Mouse (Mus musculus) T-helper 17 cell (primary cell): Measurements from ENCODE around the gene Msantd2.

ENCODE experiments used
- in situ Hi-C, 2 experiments: fragments of 300-600 bp; cut with MboI, MseI; formaldehyde crosslinking; loops; 1 replicate in 1 of 2; 2 replicates in 1 of 2; pipeline ENCODE4 v1.15.1; 2025; ENCODE audit warnings: high pct_unique_total_duplicates in 2 of 2

Msantd2 gene

DNA sequence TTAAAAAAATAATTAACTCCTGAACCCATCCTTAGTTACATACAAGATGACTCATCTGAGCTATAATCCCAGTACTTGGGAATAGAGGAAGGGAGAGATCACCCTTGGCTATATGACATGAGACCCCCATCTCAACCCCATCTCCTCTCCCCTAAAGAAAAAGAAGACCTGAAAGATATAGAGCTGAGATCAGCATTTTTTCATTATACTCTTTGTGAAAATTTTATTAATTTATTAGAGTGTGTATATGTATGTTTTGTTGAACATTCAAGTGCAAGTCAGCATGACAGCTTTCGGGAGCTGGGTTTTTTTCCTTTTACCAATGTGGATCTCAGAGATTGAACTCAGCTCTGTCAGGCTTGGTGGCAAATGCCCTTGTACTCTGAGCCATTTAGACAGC, 12.1 kb downstream of the Msantd2 start:
- in situ Hi-C loops, result no loop called here

DNA sequence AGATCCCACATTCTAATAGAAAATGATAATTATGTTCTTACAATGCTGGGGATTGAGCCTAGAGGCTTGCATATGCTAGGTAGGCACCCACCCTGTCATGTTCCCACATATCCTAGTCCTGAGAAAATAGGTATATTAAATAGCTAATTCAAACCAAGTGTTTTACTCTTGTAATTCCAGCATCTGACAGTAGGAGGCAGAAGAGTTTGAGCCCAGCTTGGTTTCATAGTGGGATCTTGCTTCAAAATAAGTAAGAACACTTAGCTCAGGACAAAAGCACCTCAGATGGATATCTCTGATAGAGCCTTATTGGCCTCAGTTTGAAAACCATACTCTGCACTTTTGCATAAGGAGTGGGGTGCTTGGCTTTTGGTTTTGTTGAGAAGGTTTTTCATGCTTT, 15.2 kb downstream of the Msantd2 start:
- in situ Hi-C loops, result no loop called here

DNA sequence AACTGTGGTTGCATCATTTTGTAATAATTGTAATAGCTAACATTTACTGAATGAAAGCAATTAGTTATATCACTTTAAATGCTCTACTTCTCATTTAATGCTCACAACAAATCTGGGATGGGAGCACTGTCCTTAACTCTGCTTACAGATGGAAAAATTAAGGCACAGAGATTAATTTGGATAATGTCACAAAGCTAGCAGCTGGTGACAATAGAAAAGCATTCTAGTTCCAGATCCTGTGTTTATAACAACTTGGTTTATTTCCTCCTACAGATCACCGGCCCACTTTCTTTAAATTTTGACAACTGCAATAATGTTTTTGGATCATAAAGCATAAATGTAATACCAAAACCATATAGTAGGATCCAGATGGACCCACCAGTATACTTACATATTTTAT, 16.9 kb downstream of the Msantd2 start:
- in situ Hi-C loops, result no loop called here

DNA sequence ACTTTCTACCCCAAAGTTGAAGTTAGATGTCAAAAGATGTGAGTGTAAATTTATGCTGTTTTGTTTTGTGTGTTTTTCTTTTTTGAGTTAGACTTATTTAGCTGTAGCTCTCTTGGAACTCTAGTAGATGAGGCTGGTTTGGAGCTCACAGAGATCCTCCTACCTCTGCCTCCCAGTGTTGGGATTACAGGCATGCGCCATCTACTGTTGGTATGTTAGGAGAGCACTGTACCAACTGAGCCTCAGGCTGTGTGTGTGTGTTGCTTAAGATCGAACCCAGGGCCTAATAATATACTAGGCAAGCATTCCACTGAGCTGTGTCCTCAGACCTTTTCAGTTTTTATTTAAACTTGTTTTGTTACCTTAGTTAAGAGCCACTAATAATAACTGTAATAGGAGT, 23.0 kb downstream of the Msantd2 start:
- in situ Hi-C loops, result no loop called here

DNA sequence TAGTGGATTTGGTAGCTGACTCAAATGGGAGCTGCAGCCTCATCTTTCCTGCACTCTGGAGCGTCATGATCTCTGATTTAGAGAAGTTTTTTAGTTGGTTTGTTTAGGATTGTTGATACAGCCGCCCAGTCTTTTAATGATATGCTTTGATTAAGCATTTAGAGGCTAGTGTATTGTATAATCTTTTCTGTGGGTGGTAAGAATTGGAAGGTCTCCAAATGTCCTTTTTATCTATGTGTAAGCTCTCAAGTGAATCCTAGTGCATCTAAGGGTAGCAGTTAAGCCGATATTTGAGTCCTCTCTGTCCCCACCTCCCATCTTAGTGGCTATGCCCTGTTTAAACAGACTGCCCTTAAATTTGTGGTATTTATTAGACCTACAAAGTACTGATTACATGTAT, 25.3 kb downstream of the Msantd2 start:
- in situ Hi-C loops, result no loop called here

DNA sequence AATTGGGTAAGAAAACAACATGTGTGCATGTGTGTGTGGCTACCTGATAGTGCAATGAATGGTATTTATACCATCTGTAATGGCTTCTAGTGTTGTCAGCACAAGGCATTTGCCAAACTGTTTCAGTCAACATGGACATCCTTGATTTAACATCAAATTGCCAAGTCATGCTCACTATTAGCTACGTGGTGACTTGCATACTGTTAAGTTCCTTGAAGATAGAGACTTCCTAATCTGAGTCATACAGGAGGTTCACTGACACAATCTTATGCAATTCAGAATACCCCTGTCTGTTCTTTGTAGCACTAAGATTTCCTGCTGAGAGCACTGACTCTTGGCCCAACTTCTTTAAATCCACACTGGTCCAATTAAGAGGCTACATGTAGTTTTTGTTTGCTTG, 28.3 kb downstream of the Msantd2 start:
- in situ Hi-C loops, result no loop called here

DNA sequence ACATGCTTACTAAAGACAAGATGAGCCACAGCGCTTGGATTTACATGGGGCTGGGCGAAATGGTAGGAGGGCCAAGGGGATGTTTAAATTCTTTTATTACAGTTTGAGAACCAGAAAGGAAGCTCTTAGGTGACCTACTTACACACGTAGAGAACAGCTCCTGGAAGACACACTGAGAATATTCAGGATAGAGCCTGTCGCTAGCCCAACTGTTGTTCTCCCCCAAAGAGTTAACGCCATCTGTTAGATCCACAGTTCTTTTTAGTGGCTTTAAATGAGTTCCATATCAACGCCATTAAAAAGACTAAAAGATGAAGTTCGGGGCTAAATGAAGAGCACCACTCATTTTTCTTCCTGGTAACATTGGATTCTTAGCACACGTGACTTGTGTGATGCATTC, 29.9 kb downstream of the Msantd2 start:
- in situ Hi-C loops, result no loop called here

DNA sequence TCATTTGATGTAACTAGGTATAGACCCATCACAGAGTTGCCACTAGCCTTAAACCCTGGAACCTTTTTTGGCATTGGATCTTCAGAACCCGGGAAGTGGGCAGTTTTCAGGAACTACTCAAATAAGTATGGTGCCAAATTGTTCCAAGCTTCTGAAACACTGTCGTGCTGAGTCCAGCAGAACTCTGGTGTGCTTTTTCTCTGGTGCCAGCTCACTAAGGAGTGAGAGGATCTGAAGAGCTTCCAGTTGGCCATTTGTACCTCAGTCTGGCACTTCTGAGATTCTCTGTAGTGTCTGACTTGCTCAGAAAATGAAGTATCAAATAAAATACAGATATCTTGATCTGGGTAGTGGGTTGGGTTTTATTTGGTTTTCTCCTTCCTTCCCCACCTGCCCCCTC, 30.9 kb downstream of the Msantd2 start:
- in situ Hi-C loops, result loop anchor here in 1 of 2 experiments (10.0 kb wide), 1 partner anchor 815 kb away; no protein-coding TSS in a partner anchor

DNA sequence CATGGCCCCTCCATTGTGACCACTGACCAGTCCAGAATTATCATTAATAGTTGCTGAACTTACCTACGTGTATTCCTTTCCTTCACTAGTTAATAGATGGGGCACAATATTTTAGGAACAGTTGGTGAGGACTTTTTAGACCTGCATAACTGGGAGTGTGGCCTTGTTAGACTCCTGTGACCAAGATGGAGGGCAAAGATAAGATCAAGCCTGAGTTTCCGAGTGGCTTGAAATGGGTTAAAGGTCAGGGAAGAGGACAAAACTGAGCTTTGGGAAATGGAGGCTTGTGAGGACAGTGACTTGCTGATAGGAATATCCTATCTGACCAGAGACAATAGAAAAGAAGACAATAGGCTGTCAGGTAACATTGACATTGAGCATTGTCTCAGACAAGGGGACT, 36.3 kb downstream of the Msantd2 start:
- in situ Hi-C loops, result loop anchor here in 1 of 2 experiments (10.0 kb wide), 1 partner anchor 821 kb away; no protein-coding TSS in a partner anchor

DNA sequence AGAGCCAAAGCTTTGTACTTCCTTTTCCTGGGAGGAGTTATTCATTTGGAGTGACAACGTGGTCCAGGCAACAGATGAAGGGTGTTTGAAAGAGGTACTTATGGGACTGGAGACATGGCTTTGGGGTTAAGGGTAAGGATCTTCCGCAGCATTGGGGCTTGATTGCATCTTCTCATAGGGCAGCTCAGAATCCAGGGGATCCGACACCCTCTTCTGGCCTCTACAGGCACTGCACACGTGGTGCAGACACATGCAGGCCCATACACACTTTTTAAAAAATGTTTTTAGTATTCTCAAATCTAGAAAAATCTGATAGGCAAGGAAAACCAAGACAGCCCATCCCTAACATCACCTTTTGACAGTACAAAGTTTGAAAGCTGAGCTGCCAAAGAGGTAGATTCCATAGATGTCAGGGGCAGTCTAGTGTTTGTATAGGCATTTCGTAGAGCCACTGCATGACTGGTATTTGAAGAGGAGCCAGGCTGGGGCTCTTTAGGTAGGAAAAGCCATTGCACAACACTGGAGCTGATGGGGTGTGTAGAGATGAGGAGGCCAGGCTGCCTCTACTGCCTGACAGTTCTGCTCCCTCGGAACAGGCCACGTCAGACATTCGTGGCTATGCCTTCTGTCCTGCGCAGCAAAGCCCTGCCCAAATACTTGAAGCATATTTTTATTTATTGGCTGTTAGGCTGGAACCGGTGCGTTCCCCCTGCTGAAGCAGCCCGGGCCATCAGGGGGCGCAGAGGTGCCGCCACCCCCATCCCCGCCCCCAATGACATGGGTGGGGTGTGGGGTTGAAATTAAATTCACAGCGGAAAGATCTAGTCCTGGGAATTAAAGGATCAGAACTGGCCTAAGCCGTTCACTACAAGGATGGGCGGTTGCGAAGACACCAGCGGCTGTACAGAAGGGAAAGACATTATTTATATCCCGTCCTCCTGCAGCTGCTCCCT, 37.6 kb downstream of the Msantd2 start:
- in situ Hi-C loops, result loop anchor here in 1 of 2 experiments (10.0 kb wide), 1 partner anchor 822 kb away; no protein-coding TSS in a partner anchor

DNA sequence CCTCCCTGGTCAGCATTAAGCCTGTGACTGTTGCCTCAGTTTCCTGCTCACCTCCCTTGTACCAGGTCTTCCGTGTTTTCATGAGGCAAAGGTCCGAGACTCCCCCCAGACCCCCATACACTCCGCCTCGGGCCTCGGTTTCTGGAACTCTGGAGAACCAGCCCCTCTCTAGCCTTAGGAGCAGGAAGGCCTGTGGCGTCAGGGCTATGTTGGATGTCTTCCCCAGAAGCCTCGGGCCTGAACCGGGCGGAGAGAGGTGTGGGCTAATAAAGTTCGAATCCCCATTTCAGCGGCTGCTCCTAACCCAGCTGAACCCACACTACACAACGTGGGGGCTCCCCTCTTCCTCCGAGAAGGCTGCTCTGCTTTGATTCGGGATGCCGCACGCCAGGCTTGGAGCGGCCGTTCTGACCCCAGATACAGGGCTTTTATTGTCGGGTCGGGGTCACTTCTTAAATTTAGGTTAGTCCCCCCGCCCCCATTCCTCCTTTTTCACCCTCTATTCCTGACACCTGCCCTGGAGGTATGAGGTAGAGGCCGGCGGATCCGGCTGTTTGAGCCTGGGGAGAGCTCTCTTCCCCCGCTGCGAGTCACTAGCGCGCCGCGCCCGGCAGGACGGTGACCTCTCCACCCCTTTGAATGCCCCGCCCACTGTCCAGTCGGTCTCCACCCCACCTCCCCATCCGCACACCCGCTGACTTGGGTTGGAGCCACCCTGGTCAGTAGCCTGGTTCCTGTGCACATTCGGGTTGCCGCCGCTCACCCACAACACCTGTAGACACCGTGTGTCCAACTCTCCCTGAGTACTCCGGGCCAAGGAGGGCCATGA, 38.5 kb downstream of the Msantd2 start, which contains the start of gene Esam:
Gene Esam (plus strand): TSS at position 683 of the 829 bp plus-strand sequence.
- in situ Hi-C loops, result loop anchor here in 1 of 2 experiments (10.0 kb wide), 1 partner anchor 823 kb away; no protein-coding TSS in a partner anchor

DNA sequence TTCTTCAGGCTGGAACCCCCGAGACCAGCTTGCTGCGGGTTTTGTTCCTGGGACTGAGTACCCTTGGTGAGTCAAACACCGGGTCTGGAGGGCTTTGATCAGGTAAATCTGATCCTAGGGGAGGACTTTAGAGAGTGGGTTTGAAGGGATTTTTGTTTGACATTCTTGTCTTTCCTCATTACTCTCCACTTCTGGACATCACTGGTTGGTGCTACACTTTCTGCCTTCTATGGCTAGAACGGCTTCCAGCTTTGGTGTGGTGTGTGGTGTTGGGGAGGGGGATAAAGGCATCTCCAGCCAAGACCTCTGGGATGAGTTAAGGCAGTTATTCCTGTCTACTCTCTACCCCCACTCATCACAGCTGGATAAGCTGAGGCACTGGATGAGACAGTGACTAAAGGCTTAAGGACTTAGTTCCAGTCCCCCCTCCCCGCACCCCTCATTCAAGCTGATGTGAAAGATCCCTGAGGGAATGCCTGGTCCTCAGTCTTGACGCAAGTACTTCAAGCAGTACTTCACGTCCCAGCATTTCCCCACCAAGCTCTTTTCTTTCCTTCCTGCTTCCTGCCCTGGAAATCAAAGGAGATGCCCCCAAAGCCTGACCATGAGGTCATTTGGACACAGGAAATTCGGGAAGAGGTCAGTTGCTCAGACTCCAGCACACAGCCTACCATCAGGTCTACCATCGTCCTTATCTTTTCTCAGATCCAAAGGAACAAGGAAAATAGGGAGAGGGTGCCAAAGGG, 39.3 kb downstream of the Msantd2 start:
- in situ Hi-C loops, result loop anchor here in 1 of 2 experiments (10.0 kb wide), 1 partner anchor 824 kb away; no protein-coding TSS in a partner anchor

DNA sequence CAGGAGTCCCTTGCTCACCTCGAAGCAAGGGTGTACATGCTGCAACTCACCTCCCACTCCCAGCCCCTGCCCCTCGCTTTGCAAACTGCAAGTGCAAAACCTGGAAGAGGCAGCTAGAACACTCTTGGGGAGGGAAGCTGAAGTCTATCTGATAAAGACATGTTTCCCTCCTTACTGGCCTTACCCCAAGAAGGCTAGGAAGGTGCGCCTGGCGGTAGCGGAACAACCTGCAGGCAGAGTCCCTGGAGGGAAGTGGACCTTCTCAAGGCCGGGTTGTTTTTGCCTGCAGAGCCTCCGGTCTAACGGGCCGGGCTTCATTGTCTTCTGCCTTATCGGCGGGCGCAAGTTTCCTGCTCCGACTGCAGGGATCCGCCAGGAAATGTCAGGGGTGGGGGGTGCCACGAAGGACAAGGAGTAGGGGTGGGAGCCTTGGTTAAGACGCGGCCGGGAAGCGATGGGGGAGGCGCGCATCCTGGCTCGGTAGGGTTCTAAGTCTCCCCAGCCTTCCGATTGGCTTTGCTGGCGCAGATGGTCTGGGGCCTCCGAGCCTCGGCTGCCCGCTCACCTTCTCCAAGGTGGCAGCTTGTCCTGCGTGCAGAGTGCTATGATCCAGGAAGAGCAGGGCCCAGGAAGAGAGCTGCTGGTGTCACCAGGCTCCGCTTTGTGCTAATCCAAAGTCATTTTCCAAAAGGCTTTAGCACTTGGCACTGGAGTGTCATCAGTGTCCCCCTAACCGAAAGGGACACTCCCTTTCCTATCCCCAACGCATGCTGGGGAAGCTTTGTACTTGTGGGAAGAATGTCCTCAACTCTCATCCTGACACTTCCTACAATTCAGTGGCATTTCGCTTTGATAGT, 41.1 kb downstream of the Msantd2 start:
- in situ Hi-C loops, result no loop called here

DNA sequence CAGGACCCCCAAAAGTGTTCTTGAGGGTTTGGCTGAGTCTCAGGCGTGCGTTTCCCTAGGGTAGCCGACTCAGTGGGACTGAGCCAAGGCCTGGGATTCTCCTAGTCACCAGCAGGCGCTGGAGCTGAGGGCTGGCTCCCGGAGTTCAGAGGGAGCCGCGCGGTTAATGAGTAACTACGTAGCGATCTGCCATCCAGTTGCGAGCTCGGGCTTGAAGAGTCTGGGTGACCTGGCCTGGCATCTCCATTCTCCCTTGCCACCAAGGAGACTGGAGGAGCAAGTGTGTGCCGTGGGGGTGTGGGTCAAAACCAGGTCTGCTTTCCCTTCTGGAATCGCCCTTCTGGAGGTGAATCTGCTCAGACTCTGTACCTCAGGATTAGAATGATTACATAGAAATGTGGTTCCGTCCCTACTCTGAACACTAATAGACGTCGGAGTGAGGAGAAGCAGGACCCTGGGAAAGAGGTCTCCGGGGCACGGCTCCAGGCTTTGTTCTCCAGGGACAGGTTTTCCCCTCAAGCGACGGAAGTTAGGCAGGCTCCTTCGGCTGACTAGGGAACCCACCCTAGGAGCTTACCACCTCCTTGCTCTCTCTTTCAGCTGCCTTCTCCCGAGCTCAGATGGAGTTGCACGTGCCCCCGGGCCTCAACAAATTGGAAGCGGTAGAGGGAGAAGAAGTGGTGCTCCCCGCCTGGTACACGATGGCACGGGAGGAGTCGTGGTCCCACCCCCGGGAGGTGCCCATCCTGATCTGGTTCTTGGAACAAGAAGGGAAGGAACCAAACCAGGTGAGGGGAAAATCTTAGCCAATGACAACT, 42.0 kb downstream of the Msantd2 start:
- in situ Hi-C loops, result no loop called here

DNA sequence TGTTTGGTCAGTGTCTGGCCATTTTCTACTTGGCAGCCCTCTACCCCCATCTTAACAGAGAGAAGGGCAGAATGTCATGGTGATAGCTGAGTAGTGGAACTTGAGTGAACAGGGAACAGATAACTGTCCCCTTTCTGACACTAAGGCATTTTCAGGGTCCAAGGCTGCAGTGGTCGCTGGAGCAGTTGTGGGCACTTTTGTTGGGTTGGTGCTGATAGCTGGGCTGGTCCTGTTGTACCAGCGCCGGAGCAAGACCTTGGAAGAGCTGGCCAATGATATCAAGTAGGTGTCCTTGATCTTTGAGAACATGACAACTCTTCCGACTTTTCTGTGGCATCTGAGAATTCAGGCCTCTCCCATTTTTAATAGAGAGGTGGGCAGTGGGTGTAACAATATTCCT, 47.7 kb downstream of the Msantd2 start:
- in situ Hi-C loops, result loop anchor here in 1 of 2 experiments (5.0 kb wide), 1 partner anchor 75 kb away; no protein-coding TSS in a partner anchor

DNA sequence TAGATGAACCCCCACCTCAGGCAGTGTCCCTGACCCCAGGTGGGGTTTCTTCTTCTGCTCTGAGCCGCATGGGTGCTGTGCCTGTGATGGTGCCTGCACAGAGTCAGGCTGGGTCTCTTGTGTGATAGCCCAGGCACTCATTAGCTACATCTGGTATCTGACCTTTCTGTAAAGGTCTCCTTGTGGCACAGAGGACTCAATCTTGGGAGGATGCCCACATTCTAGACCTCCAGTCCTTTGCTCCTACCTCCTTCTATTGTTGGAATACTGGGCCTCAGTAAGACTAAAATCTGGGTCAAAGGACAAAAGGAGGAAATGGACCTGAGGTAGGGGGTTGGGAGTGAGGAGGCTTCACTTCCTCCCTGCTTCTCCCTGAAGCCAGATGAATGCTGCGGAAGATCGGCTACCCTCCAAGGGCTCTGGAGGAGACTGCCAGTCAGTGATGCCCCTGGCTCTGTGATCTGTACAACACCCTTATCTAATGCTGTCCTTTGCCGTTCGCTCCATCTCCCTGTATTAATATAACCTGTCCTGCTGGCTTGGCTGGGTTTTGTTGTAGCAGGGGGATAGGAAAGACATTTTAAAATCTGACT, 48.6 kb downstream of the Msantd2 start:
- in situ Hi-C loops, result loop anchor here in 1 of 2 experiments (5.0 kb wide), 1 partner anchor 75 kb away; no protein-coding TSS in a partner anchor

DNA sequence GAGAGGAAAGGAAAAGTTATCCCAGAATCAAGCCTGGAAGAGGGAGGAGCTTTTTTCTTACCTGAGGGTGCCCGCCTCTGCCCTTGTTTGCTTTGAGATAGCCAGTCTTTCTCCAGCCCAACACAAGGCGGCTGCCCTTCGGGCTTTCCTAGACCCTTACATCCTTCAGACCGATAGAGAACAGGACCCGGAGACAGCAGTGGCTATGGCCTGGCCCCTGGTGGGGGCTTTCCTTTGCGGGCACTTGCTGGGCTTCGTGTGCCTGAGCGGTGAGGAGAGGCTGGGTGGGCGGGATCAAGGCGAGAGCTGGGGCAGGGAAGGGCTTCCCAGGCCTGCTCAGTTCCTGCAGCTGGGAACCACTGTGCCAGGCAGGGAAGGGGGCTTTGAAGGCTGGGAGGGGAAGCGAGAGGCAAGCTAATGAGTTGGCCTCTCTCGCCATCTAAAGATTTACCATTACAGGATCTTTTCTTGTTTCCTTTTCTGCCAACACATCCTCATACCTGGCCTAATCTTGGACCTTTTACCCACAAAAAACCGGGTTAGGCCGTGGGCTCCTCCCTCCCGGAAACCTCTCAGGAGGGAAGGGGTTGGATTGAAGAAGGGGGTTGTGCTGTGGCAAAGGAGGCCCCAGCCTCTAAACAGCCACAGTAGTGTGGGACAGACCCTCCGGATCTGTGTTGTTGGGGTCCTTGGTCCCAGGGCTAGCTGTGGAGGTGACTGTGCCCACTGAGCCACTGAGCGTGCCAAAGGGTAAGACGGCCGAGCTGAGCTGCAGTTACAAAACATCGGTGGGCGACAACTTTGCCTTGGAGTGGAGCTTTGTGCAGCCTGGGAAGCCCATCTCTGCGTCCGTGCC, 50.3 kb downstream of the Msantd2 start, which contains the start of gene Vsig2:
Gene Vsig2 (plus strand): TSS at position 86 of the 856 bp plus-strand sequence.
- in situ Hi-C loops, result loop anchor here (5.0 to 10.0 kb wide), 3 partner anchors 73 to 77 kb away; partner anchors contain the start of gene Spa17 (in 2 of the 2)

DNA sequence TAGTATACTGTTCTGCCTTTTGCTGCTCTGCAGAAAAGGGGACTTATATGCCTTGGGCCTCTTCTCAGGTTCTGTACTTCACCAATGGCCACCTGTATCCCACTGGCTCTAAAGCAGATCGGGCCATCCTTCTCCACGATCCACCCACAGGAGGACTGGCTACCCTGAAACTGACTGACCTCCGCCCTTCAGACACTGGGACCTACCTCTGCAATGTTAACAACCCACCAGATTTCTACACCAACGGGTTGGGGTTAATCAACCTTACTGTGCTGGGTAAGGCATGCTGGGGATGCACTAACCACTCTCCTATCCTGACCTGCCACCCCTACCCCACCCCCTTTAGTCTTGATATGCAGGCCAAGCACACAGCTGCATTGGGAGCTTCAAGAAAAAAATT, 51.1 kb downstream of the Msantd2 start:
- in situ Hi-C loops, result loop anchor here (5.0 to 10.0 kb wide), 2 partner anchors 72 to 75 kb away; partner anchors contain the start of gene Spa17 (in 2 of the 2)
